Mouse (Mus musculus): ENCODE data around the gene Asprv1. TPM values are rescaled to one million over a fixed set of nuclear protein-coding genes. Genes with fewer than 3 reads are reported as not detected.

The Asprv1 gene
- polyA plus RNA-seq, 2 experiments from 2014 or later, result 0.20 TPM; not detected in 1

- ATAC-seq, result no peak
These were observed 39.1 kb downstream of the Asprv1 start for GRCm38 (mm10) chr6:86667061-86667460.

- ATAC-seq, result no peak
These were observed 40.7 kb downstream of the Asprv1 start, which contains the start of gene Mxd1 for GRCm38 (mm10) chr6:86668580-86669239. Gene Mxd1 (minus strand): TSS chr6:86669161.

- ATAC-seq, result peak; percentile 91
These were observed 41.3 kb downstream of the Asprv1 start for GRCm38 (mm10) chr6:86669240-86669727.

DNA sequence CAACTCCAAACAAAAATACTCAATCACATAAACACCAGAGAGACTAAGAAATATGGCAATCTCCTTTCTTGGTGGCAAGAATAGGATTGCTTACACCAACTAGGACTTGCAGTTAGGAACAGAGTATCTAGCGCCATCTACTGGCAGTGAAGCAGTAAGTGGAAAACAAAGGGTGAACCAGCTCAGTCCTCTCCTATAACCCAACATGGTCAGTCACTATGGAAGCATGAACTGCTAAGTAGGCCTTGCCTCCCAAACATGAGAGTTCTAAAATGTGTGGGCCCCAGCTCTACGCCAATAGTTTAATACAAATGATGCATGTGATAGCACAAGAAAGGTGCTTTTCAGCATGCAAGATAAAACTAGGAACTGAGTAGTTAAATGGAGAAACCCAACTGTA lies 42.9 kb downstream of the Asprv1 start:
- ATAC-seq, result peak; percentile 22

DNA sequence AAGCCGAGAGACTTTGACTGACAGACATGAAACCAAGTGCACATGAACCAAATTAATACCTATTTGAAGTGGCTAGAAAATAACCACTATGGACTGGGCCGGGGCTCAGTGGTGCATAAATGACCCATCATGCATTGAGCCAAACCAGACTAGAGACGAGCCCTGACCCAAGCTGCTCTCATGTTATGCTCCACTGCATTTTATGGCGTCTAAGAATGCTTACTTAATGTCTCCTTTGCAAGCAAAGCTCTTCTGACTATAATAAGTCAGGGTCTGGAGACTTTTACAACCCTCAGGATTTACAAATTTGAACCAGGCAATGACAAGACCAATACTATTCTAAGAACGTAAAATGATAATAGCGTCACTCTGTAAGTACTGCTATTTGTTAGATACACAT lies 50.4 kb downstream of the Asprv1 start:
- ATAC-seq, result no peak

Other genes starting within 250 kb of the Asprv1 start
- 10 to 100 TPM in 1 of 2 experiments, 1 to 10 TPM in 1; 8.5 to 10.4 TPM for gene Pcyox1, start 231.0 kb upstream of the Asprv1 start, polyA plus RNA-seq (2017; shearing (Covaris generic))
- 100 to 1,000 TPM; 117 to 139 TPM for gene Tia1, start 223.9 kb upstream of the Asprv1 start, polyA plus RNA-seq (2017; shearing (Covaris generic))
- gene Gm44790, start 201.5 kb upstream of the Asprv1 start, polyA plus RNA-seq (2017; shearing (Covaris generic)), result not detected
- 10 to 100 TPM; 41.0 to 43.8 TPM for gene C87436, start 189.8 kb upstream of the Asprv1 start, polyA plus RNA-seq (2017; shearing (Covaris generic))
- gene Pcbp1, start 101.8 kb upstream of the Asprv1 start, polyA plus RNA-seq (2017; shearing (Covaris generic)), result 10 to 100 TPM; 18.5 to 35.3 TPM
- 10 to 100 TPM; 17.8 to 21.8 TPM for gene Mxd1, start 41.0 kb downstream of the Asprv1 start, polyA plus RNA-seq (2017; shearing (Covaris generic))
- gene Snrnp27, start 56.4 kb downstream of the Asprv1 start, polyA plus RNA-seq (2017; shearing (Covaris generic)), result 100 to 1,000 TPM; 100 to 121 TPM
- gene Gmcl1, start 105.2 kb downstream of the Asprv1 start, polyA plus RNA-seq (2017; shearing (Covaris generic)), result 10 to 100 TPM; 10.7 to 15.5 TPM
- gene Anxa4, start 165.4 kb downstream of the Asprv1 start, polyA plus RNA-seq (2017; shearing (Covaris generic)), result 10 to 100 TPM; 22.6 to 24.4 TPM
- gene Aak1, start 221.4 kb downstream of the Asprv1 start, polyA plus RNA-seq (2017; shearing (Covaris generic)), result 10 to 100 TPM; 22.8 to 29.2 TPM

Measured in CD4-positive, CD25-positive, alpha-beta regulatory T cell, adult 4 months (primary cell).